Mouse (Mus musculus): ENCODE measurements at regions not wholly inside any gene's neighbourhood (a gene's known extent, or its start where the extent isn't known, plus 50 kb on each side); places are given as distances from the start of the nearest gene placed in this dataset.

DNA sequence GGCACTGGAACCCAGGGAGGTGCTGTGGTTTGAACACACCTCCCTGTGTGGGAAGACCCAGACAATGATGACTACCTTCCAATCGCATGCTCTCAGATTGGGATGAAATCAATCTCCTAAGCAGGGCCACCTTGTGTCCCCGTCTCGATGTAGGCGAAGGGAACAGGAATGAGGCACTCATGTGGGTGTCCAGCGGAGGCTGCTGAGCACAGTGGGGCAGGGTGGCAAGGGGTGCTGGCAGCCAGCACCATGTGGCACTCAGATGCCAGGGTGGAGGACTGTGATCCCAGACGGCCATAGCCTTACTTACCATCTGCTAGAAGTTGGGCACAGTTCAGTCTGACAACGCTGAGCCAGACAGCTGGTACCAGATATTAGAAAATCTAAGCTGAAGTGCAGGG, 137.2 kb upstream of the Sox11 start:
- Histone ChIP-seq H3K4me2 (replicated peaks; ENCODE audit: low read depth) (no peak overlapping the region), H3K4me1 (replicated peaks; ENCODE audit: control insufficient read depth, insufficient read depth, low read length) (no peaks in the 10 kb centered on the region), H3K9ac (ENCODE audit: low read depth, low read length) (no peak overlapping the region), H3K27ac (ENCODE audit: low read depth, low read length) (no peak overlapping the region), H3K4me3 (ENCODE audit: low read depth, low read length) (no peak overlapping the region), H3K27me3 (replicated peaks; ENCODE audit: control insufficient read depth, insufficient read depth, low read length) (no peaks in the 10 kb centered on the region), H3K36me3 (ENCODE audit: control insufficient read depth, insufficient read depth) (no peaks in the 10 kb centered on the region), H3K9me3 (ENCODE audit: control insufficient read depth) (no peaks in the 10 kb centered on the region)
- no peak for TF ChIP-seq CTCF (IDR thresholded peaks at IDR 0.05; ENCODE audit: low read depth)
- ATAC-seq, result no peak
- 85% methylated on average over 7 of the region's 7 CpGs for WGBS

DNA sequence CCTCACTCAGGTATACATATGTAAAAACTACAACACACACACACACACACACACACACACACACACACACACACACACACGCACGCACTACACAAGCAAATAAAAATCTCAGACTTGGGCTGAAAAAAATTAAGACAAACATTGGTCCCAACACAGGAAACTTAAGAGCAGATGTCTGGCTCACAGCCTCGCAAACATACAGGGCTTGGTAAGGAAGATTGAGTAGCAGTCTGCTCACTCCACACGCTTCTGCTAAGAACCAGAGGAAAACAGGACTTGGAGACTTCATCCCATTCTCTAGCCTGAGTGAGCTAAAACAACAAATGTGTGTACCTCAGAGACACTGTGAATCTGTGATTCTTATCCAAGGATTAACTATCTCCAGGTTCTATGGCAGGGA, 132.3 kb upstream of the Sox11 start:
- WGBS, result 56% methylated on average over 4 of the region's 4 CpGs
- TF ChIP-seq CTCF (IDR thresholded peaks at IDR 0.05; ENCODE audit: low read depth), result no peak
- H3K4me2 ChIP-seq (replicated peaks; ENCODE audit: low read depth), result no peak overlapping the region
- no peak overlapping the region for H3K27ac ChIP-seq (ENCODE audit: low read depth, low read length)
- H3K9ac ChIP-seq (ENCODE audit: low read depth, low read length), result no peak overlapping the region
- no peaks in the 10 kb centered on the region for H3K9me3 ChIP-seq (ENCODE audit: control insufficient read depth)
- H3K36me3 ChIP-seq (ENCODE audit: control insufficient read depth, insufficient read depth), result no peaks in the 10 kb centered on the region
- no peaks in the 10 kb centered on the region for H3K4me1 ChIP-seq (replicated peaks; ENCODE audit: control insufficient read depth, insufficient read depth, low read length)
- no peak for ATAC-seq
- H3K4me3 ChIP-seq (ENCODE audit: low read depth, low read length), result no peak overlapping the region
- no peaks in the 10 kb centered on the region for H3K27me3 ChIP-seq (replicated peaks; ENCODE audit: control insufficient read depth, insufficient read depth, low read length)

DNA sequence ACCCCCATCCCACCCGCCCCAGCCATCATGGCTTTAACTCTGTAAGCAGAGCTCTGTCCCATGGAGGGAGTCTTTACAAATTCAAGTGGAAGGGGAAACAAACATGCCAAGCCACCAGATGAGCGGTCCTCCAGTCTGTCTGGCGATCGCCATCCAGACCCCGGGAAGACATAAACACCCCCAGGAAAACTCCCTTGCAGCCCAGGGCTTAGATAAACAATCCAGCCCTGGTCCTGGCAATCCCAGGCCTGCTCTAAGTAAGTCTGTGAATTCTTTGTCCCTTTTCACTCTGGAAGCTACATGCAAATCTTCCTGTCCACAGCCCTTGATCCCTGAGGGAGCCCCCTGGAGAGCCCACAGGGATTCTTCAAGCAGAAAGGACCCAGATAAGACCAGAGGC, 129.2 kb upstream of the Sox11 start:
- no peaks in the 10 kb centered on the region for H3K9me3 ChIP-seq (ENCODE audit: control insufficient read depth)
- no peak for ATAC-seq
- WGBS, result 49% methylated on average over 5 of the region's 5 CpGs
- H3K4me3 ChIP-seq (ENCODE audit: low read depth, low read length), result no peak overlapping the region
- no peak overlapping the region for H3K4me2 ChIP-seq (replicated peaks; ENCODE audit: low read depth)
- no peak overlapping the region for H3K27ac ChIP-seq (ENCODE audit: low read depth, low read length)
- H3K36me3 ChIP-seq (ENCODE audit: control insufficient read depth, insufficient read depth), result no peaks in the 10 kb centered on the region
- no peaks in the 10 kb centered on the region for H3K27me3 ChIP-seq (replicated peaks; ENCODE audit: control insufficient read depth, insufficient read depth, low read length)
- no peak overlapping the region for H3K9ac ChIP-seq (ENCODE audit: low read depth, low read length)
- H3K4me1 ChIP-seq (replicated peaks; ENCODE audit: control insufficient read depth, insufficient read depth, low read length), result no peaks in the 10 kb centered on the region
- TF ChIP-seq CTCF (IDR thresholded peaks at IDR 0.05; ENCODE audit: low read depth), result no peak

DNA sequence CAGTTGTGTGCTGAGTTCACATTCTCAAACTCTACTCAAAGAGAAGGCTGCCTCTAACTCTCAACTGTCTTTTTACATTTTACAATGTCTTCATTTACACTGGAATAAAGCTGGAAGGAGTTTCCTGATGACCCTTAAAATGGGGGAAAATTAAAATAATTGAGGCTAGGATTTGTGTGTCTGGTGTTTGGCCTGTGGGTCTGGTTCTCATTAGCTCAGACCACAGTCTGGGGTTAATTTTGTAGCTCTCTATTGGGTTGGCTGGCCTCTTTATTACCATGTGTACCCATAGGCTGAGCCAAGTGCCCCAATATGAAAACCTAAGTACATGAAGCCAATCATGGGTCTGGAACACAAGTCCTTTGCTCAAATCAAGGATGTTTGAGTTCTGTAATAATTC, 128.0 kb upstream of the Sox11 start:
- Histone ChIP-seq H3K9ac (ENCODE audit: low read depth, low read length) (no peak overlapping the region), H3K4me1 (replicated peaks; ENCODE audit: control insufficient read depth, insufficient read depth, low read length) (no peaks in the 10 kb centered on the region), H3K4me3 (ENCODE audit: low read depth, low read length) (no peak overlapping the region), H3K36me3 (ENCODE audit: control insufficient read depth, insufficient read depth) (no peaks in the 10 kb centered on the region), H3K9me3 (ENCODE audit: control insufficient read depth) (no peaks in the 10 kb centered on the region), H3K27me3 (replicated peaks; ENCODE audit: control insufficient read depth, insufficient read depth, low read length) (no peaks in the 10 kb centered on the region), H3K27ac (ENCODE audit: low read depth, low read length) (no peak overlapping the region), H3K4me2 (replicated peaks; ENCODE audit: low read depth) (no peak overlapping the region)
- no peak for TF ChIP-seq CTCF (IDR thresholded peaks at IDR 0.05; ENCODE audit: low read depth)
- ATAC-seq, result no peak

DNA sequence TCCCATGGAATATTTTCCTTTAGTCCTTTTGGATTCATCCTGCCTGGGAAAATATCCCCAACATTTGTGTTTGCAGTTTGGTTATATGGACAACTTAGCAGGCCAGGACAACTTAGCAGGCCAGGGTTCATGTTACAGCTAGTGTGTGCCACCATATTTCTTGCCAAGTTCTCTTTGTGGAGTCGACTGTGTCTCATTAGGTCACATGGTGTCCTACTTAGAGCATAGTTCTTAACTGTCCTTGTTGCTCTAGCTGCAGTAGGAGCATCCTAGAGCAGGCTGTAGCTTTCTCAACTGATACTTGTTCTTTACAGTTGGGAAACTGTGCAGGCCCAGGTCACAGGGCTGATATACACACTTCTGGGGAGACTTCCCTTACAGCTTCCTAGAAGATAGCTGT, 126.4 kb upstream of the Sox11 start:
- Histone ChIP-seq H3K27ac (ENCODE audit: low read depth, low read length) (no peak overlapping the region), H3K27me3 (replicated peaks; ENCODE audit: control insufficient read depth, insufficient read depth, low read length) (no peaks in the 10 kb centered on the region), H3K9ac (ENCODE audit: low read depth, low read length) (no peak overlapping the region), H3K9me3 (ENCODE audit: control insufficient read depth) (no peaks in the 10 kb centered on the region), H3K4me2 (replicated peaks; ENCODE audit: low read depth) (no peak overlapping the region), H3K4me3 (ENCODE audit: low read depth, low read length) (no peak overlapping the region), H3K4me1 (replicated peaks; ENCODE audit: control insufficient read depth, insufficient read depth, low read length) (no peaks in the 10 kb centered on the region), H3K36me3 (ENCODE audit: control insufficient read depth, insufficient read depth) (no peaks in the 10 kb centered on the region)
- WGBS, result 62% methylated on average over 1 of the region's 1 CpGs
- TF ChIP-seq CTCF (IDR thresholded peaks at IDR 0.05; ENCODE audit: low read depth), result no peak
- no peak for ATAC-seq

DNA sequence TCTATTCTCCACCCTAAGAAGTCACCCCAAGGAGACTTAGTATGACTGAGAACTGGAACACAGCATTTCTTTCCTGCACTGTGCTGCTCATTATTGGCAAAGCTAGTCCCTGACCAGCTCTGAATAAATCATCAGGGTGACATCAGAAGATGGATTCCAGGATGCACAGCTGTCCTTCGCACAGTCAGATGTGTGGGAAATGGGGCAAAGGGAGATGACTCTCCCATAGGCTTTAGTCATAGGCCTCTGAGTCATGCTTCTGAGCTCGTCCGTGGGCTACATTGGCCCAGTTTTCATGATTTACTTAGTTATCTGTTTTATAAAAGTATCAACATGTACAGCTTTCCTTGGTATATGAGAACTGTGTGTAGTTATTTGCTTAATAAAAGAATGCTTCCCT, 125.8 kb upstream of the Sox11 start:
- H3K9ac ChIP-seq (ENCODE audit: low read depth, low read length), result no peak overlapping the region
- no peak for ATAC-seq
- no peaks in the 10 kb centered on the region for H3K27me3 ChIP-seq (replicated peaks; ENCODE audit: control insufficient read depth, insufficient read depth, low read length)
- no peaks in the 10 kb centered on the region for H3K36me3 ChIP-seq (ENCODE audit: control insufficient read depth, insufficient read depth)
- no peak for TF ChIP-seq CTCF (IDR thresholded peaks at IDR 0.05; ENCODE audit: low read depth)
- H3K27ac ChIP-seq (ENCODE audit: low read depth, low read length), result no peak overlapping the region
- no peaks in the 10 kb centered on the region for H3K4me1 ChIP-seq (replicated peaks; ENCODE audit: control insufficient read depth, insufficient read depth, low read length)
- 78% methylated on average over 3 of the region's 3 CpGs for WGBS
- no peak overlapping the region for H3K4me3 ChIP-seq (ENCODE audit: low read depth, low read length)
- H3K9me3 ChIP-seq (ENCODE audit: control insufficient read depth), result no peaks in the 10 kb centered on the region
- H3K4me2 ChIP-seq (replicated peaks; ENCODE audit: low read depth), result no peak overlapping the region

DNA sequence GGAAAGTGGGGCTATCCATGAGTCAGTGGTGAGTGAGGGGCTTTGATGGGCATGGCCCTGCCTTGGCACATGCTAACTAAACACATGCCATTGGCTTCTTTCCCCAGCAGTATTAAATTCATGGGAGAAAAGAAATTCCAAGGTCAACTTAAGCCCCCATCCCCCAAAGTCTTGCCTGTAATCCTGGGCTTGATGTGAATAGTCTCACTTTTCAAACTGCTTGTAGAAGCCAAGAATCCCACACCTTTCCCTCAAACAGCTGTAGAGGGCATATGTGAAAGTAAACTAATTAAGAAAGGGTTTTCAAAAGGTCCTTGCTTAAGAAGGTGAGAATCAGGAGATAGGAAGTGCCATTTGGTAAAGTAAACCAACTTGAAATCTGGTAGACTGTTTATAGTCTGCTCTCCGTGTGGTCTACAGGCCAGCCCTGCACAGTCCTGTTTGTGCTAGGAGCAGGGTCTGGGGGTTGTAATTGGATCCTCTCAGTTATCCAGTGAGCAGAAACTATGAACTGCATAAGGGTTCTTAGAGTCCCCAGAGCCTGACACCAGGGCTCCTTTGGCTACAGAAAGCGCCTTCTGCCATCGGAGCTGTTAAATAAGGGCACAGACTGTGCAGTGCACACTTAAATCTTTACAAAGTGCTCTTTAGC, 123.3 kb upstream of the Sox11 start:
- Histone ChIP-seq H3K9ac (ENCODE audit: low read depth, low read length) (no peak overlapping the region), H3K4me2 (replicated peaks; ENCODE audit: low read depth) (no peak overlapping the region), H3K4me1 (replicated peaks; ENCODE audit: control insufficient read depth, insufficient read depth, low read length) (no peaks in the 10 kb centered on the region), H3K27me3 (replicated peaks; ENCODE audit: control insufficient read depth, insufficient read depth, low read length) (no peaks in the 10 kb centered on the region), H3K4me3 (ENCODE audit: low read depth, low read length) (no peak overlapping the region), H3K9me3 (ENCODE audit: control insufficient read depth) (no peaks in the 10 kb centered on the region), H3K27ac (ENCODE audit: low read depth, low read length) (no peak overlapping the region), H3K36me3 (ENCODE audit: control insufficient read depth, insufficient read depth) (no peaks in the 10 kb centered on the region)
- 59% methylated on average over 3 of the region's 3 CpGs for WGBS
- no peak for ATAC-seq
- no peak for TF ChIP-seq CTCF (IDR thresholded peaks at IDR 0.05; ENCODE audit: low read depth)

Data from intestine, postnatal 0 days (tissue).